ENCODE assay signal across 33 mouse cellular contexts in genomic region chr13:16032935-16033592, GRCm38 (mm10). TPM values are rescaled to one million over a fixed set of nuclear protein-coding genes. Genes with fewer than 3 reads are reported as not detected.
DNase-seq lines count a peak whose midpoint lies in the region; ATAC-seq and TF ChIP-seq lines count a peak whose summit lies in the region.
"Had no signal": no experiment of that assay in that cellular context is flagged by ENCODE, and none has a peak within 500 bp of the region (broad histone marks: within the 10 kb centered on the region; RNA-seq: fewer than 3 reads in every experiment).

No protein-coding gene starts in this region.

- no peak overlapping the region for H3K9ac ChIP-seq in forebrain, embryonic 12.5 days
- no peak overlapping the region for H3K9ac ChIP-seq in forebrain, embryonic 13.5 days
- H3K9ac ChIP-seq in lung, postnatal 0 days (replicated peaks; ENCODE audit: low read depth): no peak overlapping the region
- no peak overlapping the region for H3K9ac ChIP-seq in midbrain, embryonic 13.5 days (replicated peaks)
- no peak overlapping the region for H3K9ac ChIP-seq in midbrain, postnatal 0 days (replicated peaks; ENCODE audit: low read length, poor library complexity, severe bottlenecking)
- H3K9ac ChIP-seq: embryonic facial prominence, embryonic 13.5 days; forebrain, postnatal 0 days; heart, embryonic 13.5 days; hindbrain, embryonic 12.5 days; intestine, embryonic 15.5 days had no signal

- no peak overlapping the region for H3K4me2 ChIP-seq in forebrain, embryonic 12.5 days
- H3K4me2 ChIP-seq in forebrain, embryonic 13.5 days: no peak overlapping the region
- H3K4me2 ChIP-seq in lung, postnatal 0 days (replicated peaks; ENCODE audit: low read depth, low read length): no peak overlapping the region
- no peak overlapping the region for H3K4me2 ChIP-seq in midbrain, embryonic 13.5 days (replicated peaks)
- no peak overlapping the region for H3K4me2 ChIP-seq in midbrain, postnatal 0 days (ENCODE audit: low read depth, low read length, poor library complexity, severe bottlenecking)
- H3K4me2 ChIP-seq: embryonic facial prominence, embryonic 13.5 days; heart, embryonic 13.5 days; hindbrain, embryonic 12.5 days; intestine, embryonic 15.5 days had no signal

- H3K9me3 ChIP-seq in forebrain, embryonic 12.5 days: no peaks in the 10 kb centered on the region
- H3K9me3 ChIP-seq in forebrain, embryonic 13.5 days (replicated peaks): no peaks in the 10 kb centered on the region
- no peaks in the 10 kb centered on the region for H3K9me3 ChIP-seq in lung, postnatal 0 days (ENCODE audit: low read length)
- H3K9me3 ChIP-seq in midbrain, embryonic 13.5 days: no peaks in the 10 kb centered on the region
- no peaks in the 10 kb centered on the region for H3K9me3 ChIP-seq in midbrain, postnatal 0 days (ENCODE audit: low read length)
- H3K9me3 ChIP-seq: embryonic facial prominence, embryonic 10.5 days; embryonic facial prominence, embryonic 13.5 days; G1E; heart, embryonic 10.5 days; heart, embryonic 13.5 days; hindbrain, embryonic 12.5 days; intestine, embryonic 15.5 days had no signal

- no peak for TF ChIP-seq CTCF in lung, postnatal 0 days (IDR thresholded peaks at IDR 0.05)
- TF ChIP-seq CTCF in midbrain, postnatal 0 days (IDR thresholded peaks at IDR 0.05): no peak
- no peak for TF ChIP-seq CTCF in brain, embryonic 14.5 days (IDR thresholded peaks at IDR 0.05; ENCODE audit: borderline replicate concordance, extremely low read depth, insufficient read depth, insufficient read length)

- H3K27me3 ChIP-seq in forebrain, embryonic 12.5 days: no peaks in the 10 kb centered on the region
- H3K27me3 ChIP-seq in forebrain, embryonic 13.5 days: no peaks in the 10 kb centered on the region
- no peaks in the 10 kb centered on the region for H3K27me3 ChIP-seq in lung, postnatal 0 days (replicated peaks; ENCODE audit: insufficient read depth, low read length)
- no peaks in the 10 kb centered on the region for H3K27me3 ChIP-seq in midbrain, embryonic 13.5 days
- no peaks in the 10 kb centered on the region for H3K27me3 ChIP-seq in midbrain, postnatal 0 days (ENCODE audit: insufficient read depth, low read length)
- H3K27me3 ChIP-seq: CH12.LX; embryonic facial prominence, embryonic 13.5 days; heart, embryonic 13.5 days; hindbrain, embryonic 12.5 days; intestine, embryonic 15.5 days; Patski had no signal

- 0 out of 2 replicates have a peak, but pooled peaks have one; percentile 36 for ATAC-seq in forebrain, embryonic 12.5 days (ENCODE audit: low FRiP score)
- no peak for ATAC-seq in forebrain, embryonic 13.5 days
- ATAC-seq in lung, postnatal 0 days: no peak
- peak; percentile 62; the same call in 1 of the 2 replicates for ATAC-seq in midbrain, embryonic 13.5 days
- no peak for ATAC-seq in midbrain, postnatal 0 days (ENCODE audit: low FRiP score)
- ATAC-seq: forebrain, embryonic 14.5 days; forebrain, postnatal 0 days; hindbrain, embryonic 16.5 days; intestine, embryonic 15.5 days; Patski had no signal

- DNase-seq in lung, postnatal 0 days (ENCODE audit: low spot score): peak; percentile 26
- no peak for DNase-seq in lung, postnatal 25 days (ENCODE audit: low spot score)
- no peak for DNase-seq in midbrain, postnatal 0 days (ENCODE audit: low spot score)
- DNase-seq in brain, embryonic 14.5 days (ENCODE audit: low read depth): peak; percentile 16
- DNase-seq in T-cell, adult 2 months (ENCODE audit: low spot score): no peak
- DNase-seq: adrenal gland, adult 2 months; adrenal gland, postnatal 14 days; B cell, adult 2 months; cerebellum, adult 11-12 months; cerebellum, adult 8-10 months; cerebellum, postnatal 10 days; cerebellum, postnatal 36 days; embryo, embryonic 11 days; forebrain, postnatal 0 days; gastrocnemius, adult 2 months; gastrocnemius, postnatal 14 days; heart, adult 2 months; heart, postnatal 14 days; heart, postnatal 4 days had no signal

- no peaks in the 10 kb centered on the region for H3K36me3 ChIP-seq in forebrain, embryonic 12.5 days (replicated peaks)
- H3K36me3 ChIP-seq in forebrain, embryonic 13.5 days (ENCODE audit: poor library complexity, severe bottlenecking): no peaks in the 10 kb centered on the region
- no peaks in the 10 kb centered on the region for H3K36me3 ChIP-seq in lung, postnatal 0 days (ENCODE audit: insufficient read depth, low read length)
- no peaks in the 10 kb centered on the region for H3K36me3 ChIP-seq in midbrain, embryonic 13.5 days
- H3K36me3 ChIP-seq in midbrain, postnatal 0 days (ENCODE audit: insufficient read depth, low read length): no peaks in the 10 kb centered on the region
- H3K36me3 ChIP-seq: embryonic facial prominence, embryonic 10.5 days; embryonic facial prominence, embryonic 13.5 days; G1E; heart, embryonic 10.5 days; heart, embryonic 13.5 days; hindbrain, embryonic 12.5 days; intestine, embryonic 15.5 days had no signal

- H3K4me3 ChIP-seq in forebrain, embryonic 12.5 days (replicated peaks): no peak overlapping the region
- H3K4me3 ChIP-seq in forebrain, embryonic 13.5 days: no peak overlapping the region
- H3K4me3 ChIP-seq in lung, postnatal 0 days (ENCODE audit: low read depth, low read length): no peak overlapping the region
- H3K4me3 ChIP-seq in midbrain, embryonic 13.5 days (replicated peaks): no peak overlapping the region
- H3K4me3 ChIP-seq in midbrain, postnatal 0 days (ENCODE audit: low read depth, low read length): no peak overlapping the region
- H3K4me3 ChIP-seq: embryonic facial prominence, embryonic 10.5 days; embryonic facial prominence, embryonic 13.5 days; gastrocnemius, adult 2 months; heart, adult 2 months; heart, embryonic 10.5 days; heart, embryonic 13.5 days; hindbrain, embryonic 12.5 days; intestine, embryonic 15.5 days had no signal

- 21% methylated on average over 6 of the region's 6 CpGs for WGBS in forebrain, embryonic 12.5 days
- WGBS in forebrain, embryonic 13.5 days: 19% methylated on average over 6 of the region's 6 CpGs
- WGBS in lung, postnatal 0 days: 78% methylated on average over 6 of the region's 6 CpGs
- 27% methylated on average over 6 of the region's 6 CpGs for WGBS in midbrain, embryonic 13.5 days
- 31% methylated on average over 6 of the region's 6 CpGs for WGBS in midbrain, postnatal 0 days

- H3K4me1 ChIP-seq in forebrain, embryonic 12.5 days: peaks cover 8% of the 10 kb centered on the region
- H3K4me1 ChIP-seq in forebrain, embryonic 13.5 days: peaks cover 13% of the 10 kb centered on the region; the same call in 1 of the 2 replicates
- no peaks in the 10 kb centered on the region for H3K4me1 ChIP-seq in lung, postnatal 0 days (ENCODE audit: insufficient read depth, low read depth, low read length)
- 0 out of 2 replicates have a peak, but pooled peaks cover 4% of the 10 kb centered on the region for H3K4me1 ChIP-seq in midbrain, embryonic 13.5 days (replicated peaks)
- H3K4me1 ChIP-seq in midbrain, postnatal 0 days (ENCODE audit: insufficient read depth, low read length): no peaks in the 10 kb centered on the region
- H3K4me1 ChIP-seq: embryonic facial prominence, embryonic 10.5 days; embryonic facial prominence, embryonic 13.5 days; heart, embryonic 10.5 days; heart, embryonic 13.5 days; hindbrain, embryonic 12.5 days; intestine, embryonic 15.5 days had no signal

- no peak overlapping the region for H3K27ac ChIP-seq in forebrain, embryonic 12.5 days
- no peak overlapping the region for H3K27ac ChIP-seq in forebrain, embryonic 13.5 days
- no peak overlapping the region for H3K27ac ChIP-seq in lung, postnatal 0 days (ENCODE audit: low read length)
- H3K27ac ChIP-seq in midbrain, embryonic 13.5 days: no peak overlapping the region
- no peak overlapping the region for H3K27ac ChIP-seq in midbrain, postnatal 0 days (ENCODE audit: low read depth, low read length)
- H3K27ac ChIP-seq: embryonic facial prominence, embryonic 10.5 days; embryonic facial prominence, embryonic 13.5 days; gastrocnemius, adult 2 months; heart, adult 2 months; heart, embryonic 10.5 days; heart, embryonic 13.5 days; hindbrain, embryonic 12.5 days; intestine, embryonic 15.5 days had no signal

- no peak for TF ChIP-seq EP300 in lung, postnatal 0 days (IDR thresholded peaks at IDR 0.05)

- no peak for TF ChIP-seq POLR2A in brain, embryonic 14.5 days (IDR thresholded peaks at IDR 0.05; ENCODE audit: borderline replicate concordance, extremely low read depth, insufficient read depth, insufficient read length, poor library complexity, severe bottlenecking)

RNA-seq across cellular contexts. Expression of gene Inhba, which starts 21.4 kb away (rescaled TPM):
- 1.4 and 1.6 TPM in 2 replicates for polyA plus RNA-seq in forebrain, embryonic 12.5 days (2016; fragmentation: Nextera tagmentation; extraction: Ambion mirVana)
- 1.1 and 1.3 TPM in 2 replicates for polyA plus RNA-seq in forebrain, embryonic 13.5 days (2015; fragmentation: Nextera tagmentation; extraction: Ambion mirVana)
- polyA plus RNA-seq in lung, postnatal 0 days (2015; fragmentation: Nextera tagmentation; extraction: Ambion mirVana): 1.1 and 2.5 TPM in 2 replicates
- polyA plus RNA-seq in midbrain, embryonic 13.5 days (2015; fragmentation: Nextera tagmentation; extraction: Ambion mirVana): 0.17 and 0.23 TPM in 2 replicates
- total RNA-seq in midbrain, postnatal 0 days (2014; rRNA removed): 0.33 and 0.88 TPM in 2 replicates
- polyA plus RNA-seq in midbrain, postnatal 0 days (2015; fragmentation: Nextera tagmentation; extraction: Ambion mirVana): 2.0 and 2.1 TPM in 2 replicates
- polyA plus RNA-seq in brain, embryonic 14.5 days (2012; rRNA removed): 0.52 and 1.2 TPM in 2 replicates
- total RNA-seq: CH12.LX had no signal
- polyA plus RNA-seq: G1E had no signal

Comparison
In these comparisons a context has a peak if more than half of its experiments do, and no peak if none do; other contexts are left out.
1. ATAC-seq: peak in forebrain, embryonic 12.5 days (single experiment) and midbrain, embryonic 13.5 days (single experiment); none in forebrain, embryonic 13.5 days (single experiment), lung, postnatal 0 days (single experiment) and midbrain, postnatal 0 days (single experiment).
2. DNase-seq: peak in lung, postnatal 0 days (single experiment) and brain, embryonic 14.5 days (single experiment); none in lung, postnatal 25 days (single experiment), midbrain, postnatal 0 days (single experiment) and T-cell, adult 2 months (single experiment).